Mouse (Mus musculus) liver, adult 2 months (tissue): ENCODE measurements at regions not wholly inside any gene's neighbourhood (a gene's known extent, or its start where the extent isn't known, plus 50 kb on each side); places are given as distances from the start of the nearest gene placed in this dataset.

Experiments used
- DNase-seq: peaks from one replicate; pipeline ENCODE4 v3.0.0-alpha.2; 2011; ENCODE audit warnings: low read depth, low spot score; ENCODE audit errors: extremely low read depth
- H3K27ac ChIP-seq: fragments of 200-500 bp; replicated peaks from 2 replicates; pipeline ENCODE4 v1.5.1; 2012; ENCODE audit warnings: low read depth, mild to moderate bottlenecking, control low read depth, inconsistent platforms, low read length; ENCODE audit not compliant: insufficient read depth
- H3K27me3 ChIP-seq: fragments of 200-500 bp; 2 replicates; pipeline ENCODE4 v1.6.1; 2012; ENCODE audit warnings: mild to moderate bottlenecking, moderate library complexity, low read length, inconsistent platforms; ENCODE audit not compliant: control insufficient read depth, insufficient read depth
- H3K36me3 ChIP-seq: fragments of 200-500 bp; 2 replicates; pipeline ENCODE4 v1.6.1; 2012; ENCODE audit warnings: low read length, inconsistent platforms; ENCODE audit not compliant: control insufficient read depth, insufficient read depth
- H3K4me1 ChIP-seq: fragments of 200-500 bp; 2 replicates; pipeline ENCODE4 v1.6.1; 2011; ENCODE audit warnings: low read length; ENCODE audit not compliant: control insufficient read depth, insufficient read depth
- H3K4me3 ChIP-seq: fragments of 200-500 bp; 2 replicates; pipeline ENCODE4 v1.5.1; 2011; ENCODE audit warnings: low read depth, mild to moderate bottlenecking, control low read depth, low read length, moderate library complexity; ENCODE audit not compliant: insufficient read depth
- H3K79me2 ChIP-seq: fragments of 200-500 bp; 2 replicates; pipeline ENCODE4 v1.6.1; 2012; ENCODE audit warnings: inconsistent platforms, mild to moderate bottlenecking, low read length, moderate library complexity; ENCODE audit not compliant: control insufficient read depth, insufficient read depth
- H3K9ac ChIP-seq: fragments of 200-500 bp; 2 replicates; pipeline ENCODE4 v1.6.1; 2012; ENCODE audit warnings: low read depth, mild to moderate bottlenecking, control low read depth, inconsistent platforms, low read length
- CTCF ChIP-seq: fragments of 200-500 bp; IDR thresholded peaks from 2 replicates; pipeline ENCODE4 v1.5.1; 2011; ENCODE audit warnings: low read depth, low read length, control low read depth
- POLR2A ChIP-seq: fragments of 200-500 bp; IDR thresholded peaks from 2 replicates; pipeline ENCODE4 v1.6.1; 2011; ENCODE audit warnings: low read length, control low read depth; ENCODE audit not compliant: insufficient read depth; ENCODE audit errors: extremely low read depth
- WGBS: fragments of 180-500 bp; shearing (Covaris S2); methylation state at CpG from one replicate; pipeline ENCODE4 v1.1.7; 2018; 5-methylcytosine and 5-hydroxymethylcytosine counted together

DNA sequence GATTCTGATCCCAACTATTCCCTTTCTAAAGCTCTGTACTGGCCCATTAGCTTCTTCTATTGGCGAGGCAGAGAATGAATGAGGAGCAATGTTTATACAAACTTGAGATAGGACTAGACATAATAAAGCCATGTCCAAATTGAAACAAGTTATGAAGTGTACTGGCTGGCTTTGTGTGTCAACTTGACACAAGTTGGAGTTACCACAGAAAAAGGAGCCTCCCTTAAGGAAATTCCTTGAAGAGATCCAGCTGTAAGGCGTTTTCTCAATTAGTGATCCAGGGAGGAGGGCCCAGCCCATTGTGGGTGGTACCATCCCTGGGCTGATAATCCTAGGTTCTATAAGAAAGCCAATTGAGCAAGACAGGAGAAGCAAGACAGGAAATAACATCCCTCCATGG, 135.9 kb upstream of the Cr2 start:
- Histone ChIP-seq H3K4me3 (no peak overlapping the region), H3K79me2 (no peaks in the 10 kb centered on the region), H3K9ac (no peak overlapping the region), H3K27me3 (no peaks in the 10 kb centered on the region), H3K4me1 (no peaks in the 10 kb centered on the region), H3K27ac (no peak overlapping the region), H3K36me3 (no peaks in the 10 kb centered on the region)
- DNase-seq: no peak
- TF ChIP-seq CTCF (no peak), POLR2A (no peak)
- WGBS: 73% methylated on average over 2 of the region's 2 CpGs

DNA sequence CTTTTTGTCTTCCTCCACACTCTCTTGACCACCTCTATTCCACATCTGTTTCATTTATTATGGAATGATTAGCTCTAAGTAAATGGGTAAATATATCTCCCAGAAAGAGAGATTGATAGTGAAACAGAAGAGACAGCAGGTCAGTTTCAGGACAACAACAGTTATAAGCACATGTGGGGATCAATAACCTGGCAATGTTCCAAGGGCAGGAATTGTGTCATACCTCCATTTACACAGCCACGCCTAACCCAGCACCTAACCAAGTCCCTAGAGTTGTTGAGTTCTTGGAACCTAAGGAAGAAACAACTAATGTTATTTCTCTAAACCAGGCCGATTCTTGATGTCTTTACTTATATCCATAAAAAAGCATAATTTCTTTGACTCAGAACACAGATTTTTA, 108.6 kb upstream of the Cr2 start:
- H3K27ac ChIP-seq: no peak overlapping the region
- WGBS: 37% methylated on average over 2 of the region's 2 CpGs
- H3K79me2 ChIP-seq: no peaks in the 10 kb centered on the region
- H3K36me3 ChIP-seq: no peaks in the 10 kb centered on the region
- H3K27me3 ChIP-seq: no peaks in the 10 kb centered on the region
- no peak overlapping the region for H3K9ac ChIP-seq
- no peak overlapping the region for H3K4me3 ChIP-seq
- H3K4me1 ChIP-seq: no peaks in the 10 kb centered on the region; the same call in 1 of the 2 replicates
- TF ChIP-seq POLR2A: no peak
- TF ChIP-seq CTCF: no peak
- DNase-seq: peak; percentile 91

DNA sequence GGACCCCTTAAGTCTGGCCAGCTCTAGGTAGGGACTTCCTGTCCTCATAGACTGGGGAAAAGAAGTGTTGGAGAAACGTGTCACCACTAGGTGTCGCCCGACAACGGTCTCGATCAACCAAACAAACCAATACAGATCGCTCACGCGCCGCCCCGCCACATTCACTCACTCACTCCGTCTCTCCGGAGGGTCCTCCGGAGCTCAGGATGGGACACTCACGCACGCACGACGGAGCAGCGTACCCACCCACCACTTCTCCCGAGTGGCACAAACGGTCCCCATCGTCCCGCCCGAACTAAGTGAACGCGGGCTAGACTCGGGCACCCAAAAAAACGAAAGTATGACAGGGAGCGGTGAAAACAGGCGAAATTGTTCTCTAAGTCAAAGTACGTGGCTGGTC, 65.0 kb upstream of the Cr2 start:
- Histone ChIP-seq H3K79me2 (no peaks in the 10 kb centered on the region), H3K4me1 (no peaks in the 10 kb centered on the region; the same call in 1 of the 2 replicates), H3K36me3 (no peaks in the 10 kb centered on the region), H3K27ac (no peak overlapping the region), H3K9ac (no peak overlapping the region), H3K4me3 (no peak overlapping the region), H3K27me3 (no peaks in the 10 kb centered on the region)
- TF ChIP-seq CTCF: no peak
- no peak for TF ChIP-seq POLR2A
- DNase-seq: peak; percentile 100
- WGBS: under 1% methylated on average over 30 of the region's 30 CpGs

DNA sequence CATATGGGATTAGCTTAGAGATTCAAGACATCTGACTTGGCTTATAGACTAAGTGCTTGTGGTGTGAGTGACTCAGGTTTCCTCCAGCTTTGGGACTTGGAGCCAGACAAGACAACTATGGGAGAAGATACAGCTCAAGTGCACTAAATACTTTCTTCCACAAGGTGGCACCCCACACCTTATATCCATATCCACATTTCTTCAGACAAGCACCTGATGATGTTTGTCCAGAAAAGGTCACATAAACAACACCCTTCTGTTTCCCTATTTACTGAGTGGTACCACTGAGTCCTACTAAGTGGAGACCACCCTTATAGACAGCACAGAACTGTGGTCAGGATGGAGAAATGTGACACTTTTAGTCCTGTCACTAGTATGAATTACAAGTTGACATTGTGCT, 56.1 kb upstream of the Cr2 start:
- Histone ChIP-seq H3K4me1 (peaks cover 6% of the 10 kb centered on the region; the same call in 1 of the 2 replicates), H3K27me3 (no peaks in the 10 kb centered on the region), H3K4me3 (no peak overlapping the region), H3K79me2 (no peaks in the 10 kb centered on the region), H3K9ac (no peak overlapping the region), H3K27ac (no peak overlapping the region), H3K36me3 (no peaks in the 10 kb centered on the region)
- TF ChIP-seq CTCF (peak; percentile 40; the same call in 1 of the 2 replicates), POLR2A (no peak)
- peak; percentile 68 for DNase-seq

DNA sequence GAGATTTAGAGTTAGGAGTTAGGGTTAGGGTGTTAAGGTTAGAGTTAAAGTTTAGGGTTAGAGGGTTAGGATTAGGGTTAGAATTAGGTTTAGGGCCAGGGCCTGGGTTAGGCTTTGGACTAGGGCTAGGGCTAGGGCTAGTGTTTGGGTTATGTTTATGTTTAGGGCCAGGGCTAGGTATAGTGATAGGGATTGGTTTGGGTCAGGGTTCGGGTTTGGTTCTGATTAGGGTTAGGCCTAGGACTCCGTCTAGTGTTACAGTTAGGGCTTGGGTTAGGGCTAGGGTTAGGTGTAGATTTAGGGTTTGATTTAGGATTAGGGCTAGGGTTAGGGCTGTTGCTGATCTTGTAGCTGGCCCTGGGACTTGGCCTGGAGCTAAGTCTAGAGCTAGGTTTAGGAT, 50.5 kb upstream of the Cr2 start:
- WGBS: 97% methylated on average over 2 of the region's 2 CpGs
- Histone ChIP-seq H3K36me3 (no peaks in the 10 kb centered on the region), H3K79me2 (no peaks in the 10 kb centered on the region), H3K9ac (no peak overlapping the region), H3K27ac (no peak overlapping the region), H3K27me3 (no peaks in the 10 kb centered on the region), H3K4me1 (peaks cover 10% of the 10 kb centered on the region; the same call in 1 of the 2 replicates), H3K4me3 (no peak overlapping the region)
- no peak for DNase-seq
- no peak for TF ChIP-seq POLR2A
- no peak for TF ChIP-seq CTCF
